Mouse (Mus musculus): ENCODE results near the gene Pecam1. TPM values are rescaled to one million over a fixed set of nuclear protein-coding genes. Genes with fewer than 3 reads are reported as not detected.
"Not testable (repeated sequence)": the region's sequence is repeated elsewhere in the genome, so short reads cannot be mapped to it uniquely, and the experiment has no call there.

The Pecam1 gene
- total RNA-seq, 2 experiments from 2014 or later, result 19.3 to 20.1 TPM

DNA sequence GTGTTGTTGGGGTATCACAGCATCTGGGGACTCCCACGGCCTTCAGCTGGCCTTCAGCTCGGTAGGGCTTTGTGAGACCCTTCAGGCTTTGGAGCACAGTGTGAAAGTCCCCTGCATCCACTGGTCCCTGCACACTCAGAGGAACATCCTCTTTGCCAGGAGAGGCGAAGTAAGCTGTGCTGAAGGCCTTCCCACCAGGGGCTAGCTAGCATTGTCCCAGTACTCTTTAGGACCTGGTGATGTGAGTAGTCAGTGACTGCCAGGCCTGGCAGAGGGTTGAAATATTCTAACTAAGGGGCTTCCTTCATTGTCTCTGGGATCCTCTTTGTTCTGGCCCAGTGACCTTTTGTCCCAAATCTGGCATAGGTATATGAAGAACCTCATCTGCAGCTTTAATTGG is 13.8 kb downstream of the Pecam1 start:
- DNase-seq (ENCODE audit: low spot score in 2 of 2), result no peak

DNA sequence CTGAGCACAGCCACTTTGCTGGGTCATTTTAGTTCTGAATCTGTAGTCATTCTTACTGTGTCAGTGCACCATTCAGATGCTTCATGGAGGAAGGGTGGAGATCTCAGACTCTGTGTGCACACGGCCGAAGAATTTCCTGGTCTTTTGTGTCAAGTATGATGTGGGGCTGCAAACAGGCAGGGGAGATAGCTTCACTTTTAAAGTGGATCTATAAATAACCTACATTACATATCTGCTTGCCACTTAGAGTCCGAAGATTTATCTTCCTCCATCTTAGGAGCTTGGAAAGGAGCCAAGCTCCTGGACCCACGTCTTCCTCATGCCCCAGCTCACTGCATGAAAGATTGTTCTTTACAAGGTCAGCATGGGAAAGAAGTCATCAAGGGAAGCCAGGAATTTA is 19.7 kb downstream of the Pecam1 start:
- DNase-seq (ENCODE audit: low spot score in 2 of 2), result no peak

DNA sequence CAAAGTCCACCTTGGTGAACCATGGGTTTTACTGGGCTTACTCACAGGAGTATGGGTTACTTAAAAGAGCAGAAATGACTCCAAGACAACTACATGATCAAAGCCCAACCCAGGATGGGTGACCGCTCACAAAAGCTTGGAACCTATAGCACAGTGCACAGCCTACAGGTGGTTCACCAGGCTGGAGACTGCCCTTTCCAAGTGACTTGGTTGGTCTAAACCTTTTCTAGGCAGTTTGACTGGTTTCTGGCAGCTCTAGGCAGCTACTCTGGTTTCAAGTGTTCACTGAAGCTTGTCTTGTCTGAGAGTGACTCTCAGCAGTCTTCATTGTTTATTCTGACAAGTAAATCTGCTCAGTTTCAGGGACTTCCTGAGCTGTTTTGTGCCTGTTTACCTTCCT is 20.8 kb downstream of the Pecam1 start:
- no peak for DNase-seq (ENCODE audit: low spot score in 2 of 2)

DNA sequence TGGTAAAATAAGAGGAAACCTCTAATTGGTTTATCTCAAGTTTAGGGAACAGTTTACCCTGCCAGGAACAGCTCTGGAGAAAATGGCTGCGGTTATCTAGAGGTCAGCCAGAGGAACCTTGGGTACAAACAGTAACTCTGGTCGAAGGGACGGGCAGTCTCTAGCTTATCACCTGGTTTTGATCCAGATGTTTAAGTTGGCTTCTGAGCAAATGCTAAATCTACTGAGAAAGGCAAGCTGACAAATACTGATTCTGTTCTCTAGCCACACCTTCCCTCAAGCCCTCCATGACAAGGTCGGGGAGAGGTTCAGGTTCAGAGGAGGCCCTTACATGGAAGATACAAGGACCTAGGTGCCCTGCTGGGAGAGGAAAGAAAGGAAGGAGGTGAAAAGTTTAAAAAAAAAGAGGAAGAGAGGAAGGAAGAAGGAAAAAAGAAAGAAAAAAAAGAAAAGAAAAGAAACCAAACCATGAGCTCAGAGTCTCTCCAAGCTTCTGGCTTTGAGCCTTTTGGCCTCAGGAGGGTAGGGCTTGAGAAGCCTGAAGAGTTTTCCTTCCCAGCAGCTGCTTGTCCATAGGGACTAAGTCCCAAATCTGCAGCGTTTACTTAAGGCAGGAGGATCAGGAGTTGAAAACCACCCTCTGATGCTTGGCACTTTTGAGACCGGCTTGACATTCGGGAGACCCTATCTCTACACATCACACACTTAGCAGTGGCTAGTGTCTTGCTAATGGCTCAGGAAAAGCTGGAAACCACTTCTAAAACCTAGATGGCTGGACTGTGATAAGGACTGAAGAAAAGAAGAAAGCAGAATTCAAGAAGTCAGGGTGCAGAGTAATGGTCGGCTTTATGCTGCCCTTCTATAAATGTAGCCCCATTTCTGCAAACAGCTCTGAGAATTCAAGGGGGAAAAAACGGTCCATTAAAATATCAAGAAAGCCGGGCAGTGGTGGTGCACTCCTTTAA is 21.7 kb downstream of the Pecam1 start:
- DNase-seq (ENCODE audit: low spot score in 2 of 2), result no peak

DNA sequence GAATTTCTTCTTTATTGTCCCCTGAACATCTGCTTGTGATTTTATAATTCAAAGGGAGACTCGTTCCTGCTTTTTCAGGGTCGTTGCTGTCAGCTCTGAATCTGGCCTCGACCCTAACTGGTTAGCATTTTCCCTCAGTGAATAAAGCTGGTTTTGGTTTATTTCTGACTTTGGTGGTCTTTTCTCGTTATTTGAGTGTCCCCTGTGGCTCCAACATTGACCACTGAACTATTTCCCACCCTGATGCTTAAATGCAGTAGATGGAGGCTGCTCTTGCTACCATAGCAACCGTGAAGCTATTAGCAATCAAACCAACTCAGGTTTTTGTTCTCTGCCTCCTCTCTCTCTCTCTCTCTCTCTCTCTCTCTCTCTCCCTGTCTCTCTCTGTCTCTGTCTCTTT is 22.5 kb downstream of the Pecam1 start:
- no peak for DNase-seq (ENCODE audit: low spot score in 2 of 2)

DNA sequence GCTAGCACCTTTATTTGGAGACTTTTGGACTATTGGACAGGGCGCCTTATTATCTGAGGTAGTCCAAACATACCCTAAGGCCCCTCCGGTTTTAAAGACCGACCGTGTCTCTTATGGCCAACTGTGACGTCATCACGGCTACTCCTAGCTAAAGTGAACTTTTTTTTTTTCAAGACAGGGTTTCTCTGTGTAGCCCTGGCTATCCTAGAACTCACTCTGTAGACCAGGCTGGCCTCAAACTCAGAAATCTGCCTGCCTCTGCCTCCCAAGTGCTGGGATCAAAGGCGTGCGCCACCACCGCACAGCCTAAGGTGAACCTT is 25.6 kb downstream of the Pecam1 start:
- DNase-seq (ENCODE audit: low spot score in 2 of 2), result not testable (repeated sequence)

DNA sequence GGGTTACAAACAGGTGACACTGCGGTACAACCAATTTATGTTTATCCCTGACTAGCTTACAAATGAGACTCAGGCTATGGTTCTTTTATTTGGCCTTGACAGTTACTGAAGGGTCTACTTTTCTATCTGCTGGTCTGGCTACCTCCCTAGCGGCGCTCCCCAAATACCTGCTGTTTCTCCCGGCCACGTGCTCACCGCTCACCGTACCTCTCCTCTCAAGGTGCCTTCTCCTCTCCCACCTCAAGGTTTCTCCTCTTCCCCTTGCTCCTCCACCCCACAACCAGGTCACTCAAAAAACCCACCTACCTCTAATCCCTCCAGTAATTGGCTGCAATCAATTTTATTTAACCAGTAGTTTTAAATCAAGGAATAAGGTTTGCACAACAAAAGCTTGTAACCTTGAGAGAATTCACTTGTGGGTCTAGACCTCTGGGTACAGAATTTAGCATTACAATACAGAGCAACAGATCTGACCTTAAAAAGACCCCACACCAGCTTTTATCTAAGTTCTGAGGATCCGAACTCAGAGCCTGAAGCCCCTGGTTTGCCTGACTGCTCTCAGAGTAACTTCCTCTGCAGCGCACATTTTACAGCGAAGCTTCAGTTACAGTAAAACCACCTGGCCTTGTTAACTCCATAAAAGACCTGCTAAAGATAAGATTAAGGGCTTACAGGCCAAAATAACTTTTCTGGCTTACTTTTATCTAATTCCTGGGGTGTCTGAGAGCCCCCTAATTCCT is 26.1 kb downstream of the Pecam1 start:
- no peak for DNase-seq (ENCODE audit: low spot score in 2 of 2)

DNA sequence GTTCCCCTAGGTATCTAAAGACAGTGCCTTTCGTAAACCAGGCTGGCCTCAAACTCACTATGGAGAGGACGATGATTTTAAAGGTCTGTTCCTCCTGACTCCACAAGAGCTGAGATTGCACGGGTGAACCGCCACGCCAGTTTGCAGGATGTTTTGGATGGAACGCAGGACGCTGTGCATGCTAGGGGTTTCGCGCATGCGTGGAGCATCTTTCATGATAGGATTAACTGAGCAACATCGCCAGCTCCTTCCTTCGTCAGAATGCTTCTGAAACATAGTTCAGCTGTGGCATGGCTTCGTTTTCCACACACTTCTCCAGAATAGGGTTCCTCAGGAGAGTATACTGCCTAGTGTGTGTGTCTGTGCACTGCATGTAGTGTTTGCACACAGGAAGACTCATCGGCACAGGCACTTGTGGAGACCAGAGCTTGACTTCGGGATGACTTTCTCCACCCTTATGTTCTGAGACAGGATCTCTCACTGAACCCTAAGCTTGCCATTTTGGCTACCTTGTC is 26.8 kb downstream of the Pecam1 start:
- no peak for DNase-seq (ENCODE audit: low spot score in 2 of 2)

DNA sequence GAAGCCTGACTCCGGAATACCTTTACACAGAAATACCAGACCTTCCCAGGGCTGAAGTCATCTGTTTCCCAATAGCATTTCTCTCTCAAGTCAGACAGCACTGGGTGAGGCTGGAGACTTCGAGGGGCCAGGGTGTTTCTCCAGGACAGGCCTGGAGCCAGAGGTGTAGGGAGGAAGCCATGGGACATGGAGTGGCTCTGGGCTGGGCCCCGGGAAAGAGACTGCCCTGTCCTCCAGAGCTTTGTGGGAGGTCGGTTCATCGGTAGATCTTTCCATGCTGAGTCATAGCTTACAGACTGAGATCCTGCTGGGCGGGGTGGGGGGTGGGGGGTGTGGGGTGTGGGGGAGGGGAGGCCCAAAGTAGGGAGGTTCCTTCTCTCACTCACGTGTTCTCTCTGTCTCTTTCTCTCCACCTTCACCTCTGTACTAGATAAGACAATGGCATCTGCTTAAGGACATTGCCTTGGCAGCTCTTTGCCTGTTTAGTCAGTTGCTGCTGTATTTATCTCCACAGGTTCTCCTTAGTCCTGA is 27.5 kb downstream of the Pecam1 start:
- no peak for DNase-seq (ENCODE audit: low spot score in 2 of 2)

DNA sequence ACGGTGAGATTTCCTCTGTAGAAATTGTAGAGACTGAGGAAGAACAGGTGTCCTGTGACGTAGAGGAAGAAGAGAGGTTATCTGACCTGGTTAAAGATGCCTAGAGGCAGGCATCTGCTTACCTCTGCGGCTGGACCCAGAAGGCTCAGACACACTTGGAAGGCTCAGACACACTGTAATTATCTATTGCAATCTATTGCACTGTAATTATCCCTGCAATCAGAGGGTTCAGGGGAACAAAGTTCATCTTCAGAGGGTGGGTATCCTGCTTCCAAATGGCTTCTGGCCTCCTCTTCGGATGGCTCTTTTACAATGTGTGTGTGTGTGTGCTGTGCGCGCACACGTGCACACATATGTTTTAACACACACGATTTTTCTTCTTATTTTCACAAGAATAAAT is 30.0 kb downstream of the Pecam1 start:
- no peak for DNase-seq (ENCODE audit: low spot score in 2 of 2)

DNA sequence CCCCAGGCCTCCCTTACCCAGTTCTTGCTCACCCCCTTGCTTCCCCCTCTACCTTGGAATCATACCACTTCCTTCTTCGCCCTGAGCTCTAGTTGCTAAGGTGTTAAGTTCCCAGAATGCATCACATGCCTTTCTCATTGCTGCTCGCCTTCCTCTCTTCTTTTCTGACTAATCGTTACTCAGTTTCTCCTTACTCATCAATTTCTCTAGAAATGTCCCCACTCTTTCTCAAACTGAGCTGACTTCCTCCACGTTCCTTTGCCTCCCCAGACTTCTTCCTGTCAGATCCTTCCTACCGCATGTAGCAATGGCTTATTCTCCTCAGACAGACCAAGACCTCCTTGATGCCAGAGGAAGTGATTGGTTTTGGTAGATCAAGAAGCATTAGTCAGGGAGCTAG is 33.9 kb downstream of the Pecam1 start:
- no peak for DNase-seq (ENCODE audit: low spot score in 2 of 2)

DNA sequence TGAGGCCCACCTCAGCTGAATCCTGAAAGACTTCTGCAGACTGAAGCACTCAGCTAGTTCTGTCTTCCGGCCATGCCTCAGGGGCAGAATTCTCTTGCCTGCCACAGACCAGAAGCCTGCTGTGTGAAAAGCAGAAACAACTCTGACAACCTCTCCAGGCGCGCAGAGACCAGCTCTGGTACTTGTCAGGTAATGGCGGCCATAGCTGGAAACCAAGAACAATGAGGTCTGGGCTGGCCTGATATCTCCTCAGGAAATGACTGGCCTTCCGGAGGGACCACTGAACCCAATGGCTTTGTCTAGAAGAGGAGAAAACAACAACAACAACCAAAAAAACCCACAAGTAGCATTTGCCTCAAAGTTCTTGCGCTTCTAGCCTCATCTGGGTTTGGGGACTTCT is 35.4 kb downstream of the Pecam1 start:
- DNase-seq (ENCODE audit: low spot score in 2 of 2), result no peak

DNA sequence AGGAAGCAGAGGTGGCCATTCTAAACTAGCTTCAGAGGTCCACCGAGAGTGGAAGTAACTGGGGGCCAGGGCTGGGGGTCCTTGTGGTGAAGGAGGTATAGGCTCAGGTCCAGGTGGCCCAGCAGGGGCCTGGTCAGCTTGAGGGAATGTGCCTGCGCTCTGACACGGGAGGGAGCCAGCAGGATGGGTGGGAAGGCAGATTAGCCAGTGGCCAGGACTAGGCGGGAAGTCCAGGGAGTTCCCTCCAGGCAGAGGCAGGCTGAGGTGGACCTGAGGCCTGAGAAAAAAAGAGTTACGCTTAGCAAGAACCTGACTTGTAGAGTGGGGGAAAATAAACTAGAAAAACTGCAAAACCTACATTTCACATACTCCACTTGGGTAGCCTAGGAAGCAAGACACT is 39.6 kb downstream of the Pecam1 start:
- DNase-seq (ENCODE audit: low spot score in 2 of 2), result no peak

DNA sequence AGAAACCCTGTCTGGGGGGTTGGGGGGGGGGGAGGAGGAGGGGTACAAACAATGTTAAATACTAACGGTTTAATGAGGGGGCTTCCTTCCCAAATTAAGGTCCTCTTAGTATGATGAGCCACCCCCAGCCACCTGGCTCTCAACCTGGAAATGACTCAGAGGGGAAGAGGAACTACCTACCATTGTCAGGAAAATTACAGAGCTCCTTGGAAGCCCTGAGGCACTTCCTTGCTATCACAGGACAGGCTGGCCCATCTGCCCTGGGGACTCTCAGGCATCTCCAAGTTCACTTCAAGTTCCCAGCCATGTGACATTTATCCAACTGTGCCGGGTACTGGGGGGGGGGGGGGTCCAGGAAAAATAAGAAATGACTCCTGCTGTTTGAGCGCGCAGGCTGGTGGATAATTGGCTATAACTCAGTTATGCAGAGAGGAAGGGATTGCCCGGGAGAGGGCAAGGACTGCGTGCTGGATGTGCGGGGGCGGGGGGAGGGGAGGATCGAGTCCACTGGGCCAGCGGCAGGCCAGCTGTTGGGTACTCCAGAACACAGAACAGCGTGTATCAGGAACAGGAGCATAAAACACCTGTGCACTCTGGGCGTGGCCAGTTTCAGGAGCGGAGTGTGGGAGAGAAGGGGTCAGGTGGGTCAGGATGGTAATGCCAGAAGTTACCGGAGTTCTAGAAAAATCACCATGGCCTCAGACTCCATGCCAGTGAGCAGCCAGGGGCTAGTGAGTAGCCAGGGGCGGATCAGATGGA is 41.0 kb downstream of the Pecam1 start:
- DNase-seq (ENCODE audit: low spot score in 2 of 2), result no peak

DNA sequence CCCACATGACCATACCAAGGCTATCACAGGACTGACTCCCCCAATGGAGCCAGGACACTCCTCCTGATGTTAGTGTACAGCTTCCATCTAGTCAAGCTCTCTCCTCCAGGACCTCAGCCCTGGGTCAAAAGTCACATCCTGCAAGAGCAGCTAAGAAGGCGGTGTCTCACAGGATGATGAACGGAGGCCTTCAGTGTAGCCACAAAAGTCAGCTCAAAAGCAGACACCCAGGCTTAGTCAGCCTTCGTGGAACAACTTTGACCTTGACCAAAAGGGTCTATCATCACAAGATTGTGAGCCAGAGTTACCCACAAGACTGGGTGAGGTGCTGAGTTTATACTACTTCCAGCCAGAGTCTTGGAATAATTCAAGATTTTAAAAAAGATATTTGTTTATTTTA is 42.6 kb downstream of the Pecam1 start:
- no peak for DNase-seq (ENCODE audit: low spot score in 2 of 2)

DNA sequence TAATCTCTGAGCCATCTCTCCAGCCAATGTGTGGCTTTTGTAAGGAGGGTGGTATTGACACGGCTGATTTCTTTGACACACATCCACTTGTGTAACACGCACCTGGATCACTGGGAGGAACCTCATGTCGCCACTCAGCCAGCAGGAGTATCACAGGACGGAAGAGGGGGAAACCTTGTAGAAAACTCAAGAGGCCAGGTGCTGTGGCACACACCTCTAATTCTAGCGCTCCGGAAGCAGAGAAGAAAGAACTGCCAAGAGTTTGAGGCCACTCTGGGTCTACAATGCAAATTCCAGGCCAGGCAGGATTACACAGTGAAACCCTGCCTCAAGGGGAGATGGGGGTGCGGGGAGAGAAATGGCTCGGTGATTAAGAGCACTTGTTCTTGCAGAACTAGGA is 43.3 kb downstream of the Pecam1 start:
- no peak for DNase-seq (ENCODE audit: low spot score in 2 of 2)

DNA sequence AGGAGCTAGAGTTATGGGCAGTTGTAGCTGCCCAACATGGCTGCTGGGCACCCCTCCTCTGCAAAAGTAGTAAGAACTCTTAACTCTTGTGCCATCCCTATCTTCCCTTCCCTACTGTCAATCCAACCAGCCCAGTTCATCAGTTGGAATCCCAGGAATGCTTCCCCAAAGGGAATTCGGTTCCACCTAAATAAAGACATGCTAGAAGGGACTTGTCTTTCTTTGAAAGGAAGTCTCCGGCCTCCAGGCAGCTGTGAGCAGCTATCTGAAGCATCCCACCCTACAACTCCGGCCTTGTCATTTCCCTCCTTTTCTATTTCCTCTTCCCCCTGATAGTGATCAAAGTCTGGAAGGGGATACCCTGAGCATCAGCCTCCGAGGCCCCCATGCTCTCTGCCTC is 44.2 kb downstream of the Pecam1 start:
- DNase-seq (ENCODE audit: low spot score in 2 of 2), result no peak

DNA sequence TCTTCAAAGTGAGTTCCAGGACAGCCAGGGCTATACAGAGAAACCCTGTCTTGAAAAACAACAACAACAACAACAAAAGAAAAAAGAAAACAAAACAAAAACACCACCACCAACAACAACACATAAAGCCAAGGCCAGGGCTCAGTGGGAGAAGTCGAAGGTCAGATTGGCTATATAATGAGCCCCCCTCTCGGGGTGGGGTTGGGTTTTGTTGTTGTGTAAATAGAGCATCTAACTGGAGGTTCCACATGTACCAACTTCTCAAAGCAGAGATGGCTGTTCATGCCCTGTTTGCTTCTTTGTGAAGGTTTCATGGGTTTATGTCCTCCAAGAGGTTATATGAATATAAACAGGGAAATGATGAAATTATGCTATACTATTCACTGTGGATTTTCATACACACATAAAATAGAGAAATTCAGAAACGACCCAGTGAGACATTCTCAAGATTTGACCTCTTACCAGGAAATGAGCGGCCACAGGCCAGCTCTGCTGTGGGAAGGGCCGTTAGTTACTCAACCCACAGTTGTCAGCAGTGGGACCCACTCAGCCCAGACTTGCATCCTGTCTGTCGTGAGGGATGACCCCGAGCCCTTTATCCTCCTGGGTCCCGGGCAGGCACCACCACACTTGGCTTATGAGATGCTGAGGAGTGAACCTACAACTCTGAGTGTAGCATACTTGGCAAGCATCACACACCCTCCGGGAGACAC is 45.9 kb downstream of the Pecam1 start:
- no peak for DNase-seq (ENCODE audit: low spot score in 2 of 2)

DNA sequence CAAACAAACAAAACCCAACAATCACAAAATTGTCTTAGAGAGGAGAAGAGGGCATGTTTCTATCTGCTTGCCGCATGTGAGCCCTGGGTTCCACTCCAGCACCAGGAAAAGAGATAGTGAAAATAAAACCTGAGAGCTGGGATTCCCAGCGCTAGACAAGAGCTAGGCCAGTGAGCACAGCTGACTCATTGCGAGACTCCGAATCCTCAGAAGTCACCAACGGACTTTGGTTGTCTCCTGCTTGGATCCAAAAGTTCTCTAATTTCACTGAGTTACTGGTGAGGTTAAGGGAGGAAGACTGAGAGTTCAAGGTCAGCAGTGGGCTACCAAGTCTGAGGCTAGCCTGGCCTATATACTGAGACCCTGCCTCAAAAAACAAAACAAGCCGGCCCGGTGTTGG is 46.5 kb downstream of the Pecam1 start:
- DNase-seq (ENCODE audit: low spot score in 2 of 2), result no peak

DNA sequence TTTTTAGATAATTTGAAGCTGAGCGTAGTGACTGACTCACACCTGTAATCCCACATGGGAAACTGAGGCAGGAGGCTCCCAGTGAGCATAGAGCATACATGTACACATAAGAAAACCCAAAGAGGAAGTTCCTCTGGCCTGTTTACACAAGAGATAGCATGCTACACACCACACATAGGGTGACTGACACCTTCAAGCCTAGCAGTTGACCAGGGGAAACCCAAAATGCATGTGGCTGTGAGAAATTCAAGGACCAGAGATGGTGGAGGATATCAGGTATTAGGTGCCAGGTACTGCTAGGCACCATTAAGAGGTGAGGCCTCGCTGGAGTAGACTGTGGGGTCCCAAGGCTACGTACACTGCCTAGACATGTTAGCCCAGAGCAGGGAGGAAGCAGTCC is 47.8 kb downstream of the Pecam1 start:
- DNase-seq (ENCODE audit: low spot score in 2 of 2), result no peak

DNA sequence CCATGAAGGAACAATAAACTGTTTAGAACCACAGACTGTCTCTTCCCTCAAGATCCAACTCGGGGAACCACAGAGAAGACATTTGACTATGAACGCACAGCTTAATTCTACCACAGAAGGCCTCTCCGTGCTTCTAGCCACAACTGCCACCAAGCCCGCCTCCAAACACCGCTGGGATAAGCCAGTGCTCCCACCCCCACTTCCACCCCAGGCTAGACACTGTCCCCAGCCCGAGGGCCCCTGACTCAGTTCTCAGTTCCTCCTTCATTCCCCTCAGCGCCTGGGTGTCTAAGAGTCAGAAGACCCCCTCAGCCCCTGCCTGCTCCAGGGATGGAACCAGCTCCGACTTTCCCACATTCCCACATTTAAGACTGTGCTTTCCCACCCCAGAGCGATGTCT is 48.8 kb downstream of the Pecam1 start:
- DNase-seq (ENCODE audit: low spot score in 2 of 2), result no peak

All from left cerebral cortex, adult 18-20 months (tissue).